Mouse (Mus musculus) left cerebral cortex, adult 2 months (tissue): Measurements from ENCODE around the gene Nup107. TPM values are rescaled to one million over a fixed set of nuclear protein-coding genes. Genes with fewer than 3 reads are reported as not detected.

ENCODE experiments used
- DNase-seq, 2 experiments: peaks; one replicate each; pipeline ENCODE4 v3.0.0; 2021 to 2022; ENCODE audit warnings: low spot score in 2 of 2, mixed read lengths in 1 of 2; ENCODE audit errors: extremely low spot score in 1 of 2
- H3K27ac ChIP-seq: fragments of 200-600 bp; 2 replicates; pipeline ENCODE4 v1.8.1; 2022
- H3K4me3 ChIP-seq: fragments of 200-600 bp; 2 replicates; pipeline ENCODE4 v1.8.1; 2022
- CTCF ChIP-seq: fragments of 200-600 bp; IDR thresholded peaks from 2 replicates; pipeline ENCODE4 v1.8.1; 2022; ENCODE audit warnings: antibody characterized with exemption, mild to moderate bottlenecking, moderate library complexity
- intact Hi-C: fragments of 180-260 bp; cut with DNase I; formaldehyde crosslinking; loops from one replicate; pipeline ENCODE4 v1.15.1; 2025
- total RNA-seq, 2 experiments: library from RNA; stranded (reverse); gene quantifications; 2 replicates each; pipeline ENCODE4 v1.2.3; 2021

Nup107 gene
- total RNA-seq, 2 experiments from 2014 or later, result 13.4 to 15.9 TPM

DNA sequence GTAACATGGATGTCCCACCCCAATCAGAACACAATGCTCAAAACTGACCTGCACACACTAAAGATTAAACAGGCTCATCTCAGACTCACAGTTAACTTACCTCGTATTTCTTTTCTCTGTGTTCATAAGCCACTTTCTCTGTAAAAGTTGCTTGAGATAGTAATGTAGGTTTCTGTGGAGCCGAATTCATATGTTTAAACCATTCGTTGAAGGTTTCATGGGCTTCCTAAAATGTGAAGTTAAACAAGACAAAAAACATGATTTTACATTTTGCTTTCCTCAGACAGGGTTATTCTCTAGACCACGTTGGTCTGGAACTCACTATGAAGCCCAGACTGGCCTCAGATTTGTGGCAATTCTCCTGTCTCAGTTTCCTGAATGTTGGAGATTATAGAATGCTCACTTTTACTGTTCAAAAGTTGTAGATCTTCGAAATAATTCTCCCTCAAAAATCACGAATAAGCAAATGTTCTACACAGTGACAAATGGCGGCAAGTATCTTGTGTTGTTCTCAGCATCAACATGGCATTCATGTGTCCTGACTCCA is 34.6 kb downstream of the Nup107 start:
- TF ChIP-seq CTCF, result no peak
- intact Hi-C loops, result no loop called here
- Histone ChIP-seq H3K27ac (no peak overlapping the region), H3K4me3 (no peak overlapping the region)
- no peak for DNase-seq

DNA sequence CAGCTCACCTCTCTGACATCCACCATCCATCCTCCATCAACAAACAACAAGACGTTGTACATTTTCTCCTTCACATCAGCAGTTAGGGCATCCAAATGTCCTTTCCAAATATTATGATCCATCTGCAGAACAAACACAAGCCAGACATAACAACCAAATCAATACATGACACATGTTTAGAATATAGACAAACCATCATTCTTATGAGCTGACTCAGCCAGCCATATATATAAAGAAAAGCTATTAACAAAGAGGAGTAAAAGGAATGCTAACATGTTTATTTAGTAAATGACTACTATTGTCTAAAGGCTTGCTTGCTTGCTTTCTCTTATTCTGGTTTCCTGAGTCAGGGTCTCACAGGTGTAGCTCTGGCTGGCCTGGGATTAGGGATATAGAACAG is 35.2 kb downstream of the Nup107 start:
- DNase-seq, result no peak
- Histone ChIP-seq H3K4me3 (no peak overlapping the region), H3K27ac (no peak overlapping the region)
- intact Hi-C loops, result no loop called here
- TF ChIP-seq CTCF, result no peak

DNA sequence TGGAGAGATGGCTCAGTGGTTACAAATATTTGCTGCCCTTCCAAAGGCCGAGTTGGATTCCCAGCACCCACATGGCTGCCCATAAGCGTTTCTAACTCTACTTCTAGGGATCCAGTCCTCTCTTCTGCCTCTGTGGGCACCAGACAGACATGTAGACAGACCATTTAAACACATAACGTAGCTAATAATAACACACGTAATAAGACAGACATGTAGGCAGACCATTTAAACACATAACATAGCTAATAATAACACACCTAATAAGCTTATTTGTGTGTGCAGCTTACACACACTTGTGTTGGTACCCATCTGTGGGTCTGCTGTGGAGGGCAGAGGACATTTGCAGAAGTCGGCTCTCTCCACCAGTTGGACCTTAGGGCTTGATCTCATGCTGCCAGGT is 35.7 kb downstream of the Nup107 start:
- DNase-seq, result no peak
- Histone ChIP-seq H3K27ac (no peak overlapping the region), H3K4me3 (no peak overlapping the region)
- no peak for TF ChIP-seq CTCF
- intact Hi-C loops, result no loop called here

DNA sequence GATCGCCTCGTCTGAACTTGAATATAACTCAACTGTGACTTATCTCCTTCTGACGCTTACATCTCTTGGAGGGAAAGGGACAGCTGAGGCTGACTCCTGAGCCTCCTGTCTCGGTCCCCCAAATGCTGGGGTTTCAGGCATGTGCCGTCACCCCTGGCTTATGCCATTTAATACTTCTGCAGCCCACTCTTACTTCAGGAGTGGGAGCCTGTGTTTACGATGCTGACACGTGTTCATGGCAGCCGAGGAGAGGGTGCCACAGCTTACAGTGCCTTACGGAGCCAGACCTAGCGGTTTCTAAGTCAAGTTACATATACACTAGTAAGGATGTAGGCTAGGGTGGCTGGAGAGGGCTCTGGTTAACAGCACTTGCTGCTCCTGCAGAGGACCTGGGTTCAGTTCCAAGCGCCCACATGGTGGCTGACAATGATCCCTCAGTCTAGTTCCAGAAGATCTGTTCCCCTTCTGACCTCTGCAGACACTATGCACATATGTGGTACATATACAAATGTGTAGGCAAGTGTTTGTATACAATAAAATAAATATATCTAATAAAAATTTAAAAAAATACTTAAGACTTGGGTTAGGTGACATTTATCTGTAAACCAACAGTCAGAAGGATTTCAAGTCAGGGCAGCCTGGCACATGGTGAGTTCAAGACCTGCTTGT is 36.6 kb downstream of the Nup107 start:
- no peak for TF ChIP-seq CTCF
- Histone ChIP-seq H3K4me3 (no peak overlapping the region), H3K27ac (no peak overlapping the region)
- no peak for DNase-seq
- intact Hi-C loops, result no loop called here

DNA sequence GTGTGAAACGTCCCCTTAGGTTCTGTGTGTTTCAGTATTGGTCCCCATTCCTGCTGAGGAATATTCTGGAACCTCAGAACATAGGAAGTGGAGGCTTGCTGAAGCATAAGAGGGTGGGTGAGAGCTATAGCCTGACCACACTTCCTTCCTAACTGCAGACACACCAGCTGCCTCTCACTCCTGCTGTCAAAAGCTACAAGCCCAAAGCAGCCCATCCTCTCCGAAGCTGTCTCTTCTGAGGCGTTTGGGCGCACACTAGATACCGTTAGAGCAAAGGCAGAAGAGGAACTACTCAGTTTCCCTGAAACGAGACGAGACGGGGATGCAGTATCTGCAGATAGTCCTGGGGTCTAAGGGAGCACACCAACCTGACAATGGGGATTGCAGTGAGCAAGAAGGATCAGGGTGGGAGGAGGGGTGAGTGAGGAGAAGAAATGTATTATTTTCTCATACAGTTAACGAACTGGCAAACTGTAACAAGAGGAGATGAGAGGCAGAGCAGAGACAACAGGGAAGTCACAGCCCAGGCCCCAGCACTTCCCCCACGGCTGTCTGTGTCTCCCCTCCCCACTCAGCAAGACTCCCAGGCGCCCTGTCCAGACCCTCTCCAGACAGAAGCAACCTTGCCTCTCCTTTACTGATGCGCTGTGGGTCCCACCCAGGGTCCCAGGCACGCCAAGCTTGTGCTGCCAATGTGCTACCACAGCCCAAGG is 37.3 kb downstream of the Nup107 start:
- Histone ChIP-seq H3K4me3 (no peak overlapping the region), H3K27ac (no peak overlapping the region)
- intact Hi-C loops, result no loop called here
- TF ChIP-seq CTCF, result no peak
- no peak for DNase-seq

DNA sequence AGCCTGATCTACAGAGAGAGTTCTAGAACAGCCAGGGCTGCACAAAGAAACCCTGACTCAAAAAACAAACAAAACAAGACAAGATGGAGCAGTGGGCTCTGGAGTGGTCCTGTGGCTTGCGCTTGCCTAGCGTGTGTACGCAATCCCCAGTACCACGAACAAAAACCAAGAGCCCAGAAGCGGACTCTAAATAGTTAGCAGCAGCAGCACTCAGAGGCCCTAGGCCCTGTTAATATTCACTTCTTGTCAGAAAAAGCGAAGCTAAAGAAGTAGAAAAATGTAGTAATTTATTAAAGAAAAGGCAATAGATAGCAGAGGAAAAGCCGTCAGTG is 37.9 kb downstream of the Nup107 start:
- Histone ChIP-seq H3K4me3 (no peak overlapping the region), H3K27ac (no peak overlapping the region)
- no peak for TF ChIP-seq CTCF
- intact Hi-C loops, result no loop called here
- no peak for DNase-seq

DNA sequence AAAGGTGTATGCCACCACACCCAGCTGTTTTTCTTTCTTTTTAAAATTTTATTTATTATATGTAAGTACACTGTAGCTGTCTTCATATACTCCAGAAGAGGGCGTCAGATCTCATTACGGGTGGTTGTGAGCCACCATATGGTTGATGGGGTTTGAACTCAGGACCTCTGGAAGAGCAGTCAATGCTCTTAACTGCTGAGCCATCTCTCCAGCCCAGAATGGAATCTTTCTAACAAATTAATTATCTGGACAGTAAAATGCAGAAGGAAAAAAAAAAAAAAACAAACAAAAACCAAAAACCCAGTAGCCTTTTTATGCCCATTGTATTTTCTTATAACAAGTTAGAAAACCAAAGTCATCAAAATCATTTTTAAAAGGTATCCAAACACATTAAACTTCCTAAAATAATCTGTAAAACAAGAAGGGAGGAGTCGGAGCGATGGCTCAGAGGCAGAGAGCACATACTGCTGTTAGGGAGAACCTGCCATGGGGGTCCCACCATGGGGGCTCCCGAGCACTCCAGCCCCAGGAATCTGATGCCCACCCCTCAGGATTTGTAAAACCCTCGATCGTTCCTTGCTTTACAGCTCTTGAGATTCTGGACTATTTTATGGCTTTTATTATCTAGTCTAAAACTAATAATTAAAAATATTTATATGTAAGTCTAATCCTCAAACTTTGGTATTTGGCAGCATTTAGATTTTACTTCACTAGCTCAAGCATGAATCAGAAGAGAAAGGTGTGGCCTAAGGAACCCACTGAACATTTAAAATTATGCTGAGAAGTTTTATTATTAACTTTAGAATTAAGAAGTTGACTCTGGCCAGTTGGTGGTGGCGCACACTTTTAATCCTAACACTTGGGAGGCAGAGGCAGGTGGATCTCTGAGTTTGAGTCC is 38.5 kb downstream of the Nup107 start:
- no peak for DNase-seq
- Histone ChIP-seq H3K27ac (no peak overlapping the region), H3K4me3 (no peak overlapping the region)
- TF ChIP-seq CTCF, result no peak
- intact Hi-C loops, result no loop called here

DNA sequence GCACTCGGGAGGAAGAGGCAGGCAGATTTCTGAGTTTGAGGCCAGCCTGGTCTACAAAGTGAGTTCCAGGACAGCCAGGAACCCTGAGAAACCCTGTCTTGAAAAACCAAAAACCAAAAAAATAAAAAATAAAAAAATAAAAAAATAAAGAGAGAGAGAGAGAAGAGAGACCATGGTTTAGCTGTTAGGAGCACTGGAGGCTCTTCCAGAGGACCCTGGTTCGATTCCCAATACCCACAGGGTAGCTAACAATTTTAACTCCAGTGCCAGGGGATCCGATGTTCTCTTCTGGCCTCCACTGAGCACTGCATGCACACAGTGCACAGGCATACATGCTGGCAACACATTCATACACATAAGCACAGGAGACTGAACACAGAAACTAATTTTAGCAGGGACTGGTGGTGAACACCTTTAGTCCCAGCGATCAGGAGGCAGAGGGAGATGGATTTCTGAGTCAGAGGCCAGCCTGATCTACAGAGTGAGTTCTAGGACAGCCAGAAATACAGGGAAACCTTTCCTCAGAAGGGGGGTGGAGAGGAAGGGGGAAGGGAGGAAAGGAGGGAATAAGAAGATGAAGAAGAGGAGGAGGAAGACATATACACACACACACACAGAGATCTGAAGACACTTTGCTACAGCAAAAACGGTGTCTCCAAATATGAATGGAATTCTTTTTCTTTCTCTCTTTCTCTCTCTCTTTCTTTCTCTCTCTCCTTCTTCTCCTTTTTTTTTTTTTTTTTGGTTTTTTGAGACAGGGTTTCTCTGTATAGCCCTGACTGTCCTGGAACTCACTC is 39.5 kb downstream of the Nup107 start:
- H3K27ac ChIP-seq, result no peak overlapping the region
- TF ChIP-seq CTCF, result no peak
- H3K4me3 ChIP-seq, result no peak overlapping the region
- DNase-seq, result no peak
- intact Hi-C loops, result no loop called here

DNA sequence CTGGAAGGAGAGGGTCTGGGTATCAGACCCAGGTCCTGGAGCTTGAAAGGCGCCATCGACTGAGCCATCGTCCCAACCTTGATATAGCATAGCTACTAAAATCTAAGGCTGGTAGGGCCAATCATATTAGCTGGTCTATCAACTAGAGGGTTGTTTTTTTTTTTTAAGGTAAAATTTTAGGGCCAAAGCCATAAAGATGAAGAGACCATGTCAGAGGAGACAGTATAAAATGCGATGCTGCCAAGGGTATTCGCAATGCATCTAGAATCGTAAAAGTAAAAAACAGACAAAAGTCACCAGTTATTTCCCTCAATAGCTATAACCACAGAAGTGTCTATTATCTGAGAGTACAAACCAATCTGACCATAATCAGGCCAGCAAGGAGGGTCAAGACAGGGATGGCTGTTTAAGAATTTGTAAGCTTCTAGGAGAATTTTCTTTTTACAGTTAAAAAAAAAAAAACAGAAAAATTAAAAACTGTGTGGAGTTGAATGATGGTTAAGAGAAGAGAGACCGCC is 40.1 kb downstream of the Nup107 start:
- Histone ChIP-seq H3K27ac (no peak overlapping the region), H3K4me3 (no peak overlapping the region)
- DNase-seq, result no peak
- no peak for TF ChIP-seq CTCF
- intact Hi-C loops, result no loop called here

DNA sequence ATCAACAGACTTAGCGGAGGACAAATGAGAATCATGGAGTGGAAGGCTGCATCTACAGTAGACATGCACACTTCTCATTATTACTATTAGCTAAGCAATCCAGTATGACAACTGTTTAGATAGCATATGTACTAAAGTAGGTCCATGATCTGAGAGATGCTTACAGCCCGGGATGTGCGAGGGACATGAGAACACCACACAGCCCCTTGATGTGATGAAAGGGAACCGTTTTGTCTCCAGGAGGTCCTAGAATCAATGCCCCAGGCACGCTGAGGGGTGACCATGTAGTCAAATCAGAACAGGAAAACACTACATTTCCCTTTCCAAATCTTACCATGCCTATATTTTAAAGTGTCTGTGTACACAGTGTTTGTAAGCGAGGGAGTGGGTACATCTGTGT is 40.8 kb downstream of the Nup107 start:
- Histone ChIP-seq H3K4me3 (no peak overlapping the region), H3K27ac (no peak overlapping the region)
- TF ChIP-seq CTCF, result no peak
- DNase-seq, result no peak
- intact Hi-C loops, result no loop called here

DNA sequence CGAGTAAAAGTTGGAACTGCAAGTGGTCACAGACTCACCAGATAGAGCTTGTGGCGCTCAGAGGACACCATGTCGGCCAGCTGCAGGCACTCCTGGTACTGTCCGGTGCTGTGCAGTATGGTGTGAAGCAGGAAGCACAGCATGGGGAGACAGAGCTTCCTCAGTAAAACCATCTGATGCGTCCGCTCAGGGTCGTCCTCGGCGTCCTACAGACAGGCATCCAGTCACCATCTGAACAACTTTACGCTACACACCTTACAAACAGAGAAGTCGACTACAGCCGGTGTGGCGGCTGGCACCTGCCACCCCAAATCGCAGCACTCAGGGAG is 41.3 kb downstream of the Nup107 start:
- DNase-seq, result no peak
- no peak overlapping the region for H3K27ac ChIP-seq
- intact Hi-C loops, result no loop called here
- H3K4me3 ChIP-seq, result no peak overlapping the region
- TF ChIP-seq CTCF, result no peak
